ENCODE assay signal across 21 mouse cellular contexts in the genomic region with DNA sequence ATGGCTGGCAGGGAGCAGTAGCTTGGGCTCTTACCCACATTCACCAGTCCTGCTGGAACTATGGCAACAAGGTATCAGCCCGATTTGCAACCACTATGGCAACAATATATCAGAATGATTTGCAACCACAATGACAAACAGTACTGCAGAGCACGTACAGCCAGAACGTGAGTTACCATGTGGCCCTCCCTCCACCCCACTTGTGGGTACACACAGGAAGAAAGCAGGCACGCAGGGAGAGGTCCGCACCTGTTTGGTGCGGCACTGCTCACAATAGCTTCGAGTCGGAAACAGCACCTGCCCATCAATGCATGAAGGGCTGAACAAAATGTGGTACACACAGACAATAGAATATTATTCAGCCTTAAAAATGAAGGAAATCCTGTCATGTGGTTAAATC. TPM values are rescaled to one million over a fixed set of nuclear protein-coding genes. Genes with fewer than 3 reads are reported as not detected.
A peak's percentile ranks its signal among the peaks of the same experiment; 100 is the strongest.
DNase-seq lines count a peak whose midpoint lies in the region; ATAC-seq lines count a peak whose summit lies in the region.
"Had no signal": no experiment of that assay in that cellular context is flagged by ENCODE, and none has a peak within 500 bp of the region (broad histone marks: within the 10 kb centered on the region; RNA-seq: fewer than 3 reads in every experiment).

No protein-coding gene starts in this region.

- H3K36me3 ChIP-seq in splenic B cell, adult 2 months (ENCODE audit: control insufficient read depth, insufficient read depth, low read length, poor library complexity, severe bottlenecking): peaks cover 41% of the 10 kb centered on the region

- peak; percentile 47 for ATAC-seq in CD4-positive, CD25-positive, alpha-beta regulatory T cell, adult 4 months
- ATAC-seq: midbrain, embryonic 15.5 days had no signal

- H3K27me3 ChIP-seq in splenic B cell, adult 2 months (ENCODE audit: control insufficient read depth, insufficient read depth, low read length, poor library complexity, severe bottlenecking): no peaks in the 10 kb centered on the region
- H3K27me3 ChIP-seq: heart, embryonic 13.5 days; hindbrain, embryonic 15.5 days; limb, embryonic 12.5 days; liver, embryonic 12.5 days; midbrain, embryonic 15.5 days; stomach, embryonic 15.5 days had no signal

- peak; percentile 14 to 20 for DNase-seq in spleen, adult 18-20 months
- DNase-seq in spleen, postnatal 4 days (ENCODE audit: low spot score in 2 of 2): no peak
- DNase-seq in splenic B cell, adult 2 months (ENCODE audit: low read depth, low spot score): peak; percentile 54
- peak; percentile 59 to 79 for DNase-seq in thymus, postnatal 36 days
- DNase-seq in lung, postnatal 25 days (ENCODE audit: low spot score): no peak
- DNase-seq in adrenal gland, postnatal 14 days: no peak
- DNase-seq: adrenal gland, postnatal 25 days; cerebellum, adult 18-20 months; cerebellum, postnatal 25 days; gastrocnemius, postnatal 10 days; heart, adult 11 months; kidney, adult 11 months; lung, adult 2 months; lung, postnatal 36 days had no signal

RNA-seq across cellular contexts. Expression of a gene that starts 29.8 kb away (rescaled TPM):
- 10 to 100 TPM; 17.1 to 21.3 TPM for polyA plus RNA-seq in CD4-positive, CD25-positive, alpha-beta regulatory T cell, adult 4 months (2017; shearing (Covaris generic))
- total RNA-seq in adrenal gland, postnatal 14 days (2021): 22.5 and 29.0 TPM in 2 replicates

Comparison
In these comparisons a context has a peak if more than half of its experiments do, and no peak if none do; other contexts are left out.
1. DNase-seq: peak in spleen, adult 18-20 months (2 of 2), splenic B cell, adult 2 months (single experiment) and thymus, postnatal 36 days (2 of 2); none in spleen, postnatal 4 days (0 of 2), lung, postnatal 25 days (single experiment) and adrenal gland, postnatal 14 days (single experiment).